Mouse (Mus musculus): ENCODE data around the gene Tsc2. TPM values are rescaled to one million over a fixed set of nuclear protein-coding genes. Genes with fewer than 3 reads are reported as not detected.

Tsc2 gene
- polyA plus RNA-seq, 1 experiment from 2014 or later = 18.6 TPM

- H3K4me1 ChIP-seq (replicated peaks) = peaks cover 41% of the 10 kb centered on the region
- ATAC-seq (ENCODE audit: low read depth) = peak; percentile 37
- H3K4me2 ChIP-seq = peak overlapping the region; percentile 100
- peaks cover 5% of the 10 kb centered on the region for H3K27me3 ChIP-seq
- 2% methylated on average over 23 of the region's 23 CpGs for WGBS (ENCODE audit: insufficient replicate concordance)
- H3K4me3 ChIP-seq (replicated peaks) = peak overlapping the region; percentile 89
- DNase-seq = peak; percentile 43
- peak overlapping the region; percentile 78 for H3K9ac ChIP-seq
- peak overlapping the region; percentile 94 for H3K27ac ChIP-seq
- H3K9me3 ChIP-seq (replicated peaks) = no peaks in the 10 kb centered on the region
- no peaks in the 10 kb centered on the region for H3K36me3 ChIP-seq
These were observed 83.4 kb downstream of the Tsc2 start for GRCm38 (mm10) chr17:24548921-24549617.

- peak overlapping the region; percentile 94 for H3K27ac ChIP-seq
- no peak for ATAC-seq (ENCODE audit: low read depth)
These were observed 84.0 kb downstream of the Tsc2 start for GRCm38 (mm10) chr17:24548435-24548834.

DNA sequence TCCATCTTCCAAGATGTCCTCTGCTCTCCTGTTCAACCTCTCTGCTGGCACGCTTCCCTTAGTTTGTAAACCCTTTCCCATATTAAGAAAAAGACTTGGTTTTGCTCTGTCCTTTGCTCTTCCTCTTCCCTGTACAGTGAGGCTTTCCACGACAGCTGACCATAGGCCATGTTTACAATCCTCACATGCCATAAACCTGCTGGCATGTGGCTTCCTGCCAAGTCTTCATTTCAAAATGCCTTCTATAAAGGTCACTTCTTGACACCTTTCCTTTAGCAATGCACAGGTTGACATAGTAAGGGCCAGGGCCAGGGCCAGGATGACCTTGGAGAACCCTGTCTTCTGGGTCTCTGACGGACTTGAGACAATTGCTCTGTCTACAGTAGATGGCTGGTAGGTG, 86.2 kb downstream of the Tsc2 start:
- no peak for DNase-seq
- Histone ChIP-seq H3K27ac (no peak overlapping the region), H3K9ac (no peak overlapping the region), H3K9me3 (replicated peaks) (no peaks in the 10 kb centered on the region), H3K36me3 (no peaks in the 10 kb centered on the region), H3K4me3 (replicated peaks) (no peak overlapping the region), H3K4me1 (replicated peaks) (peaks cover 31% of the 10 kb centered on the region), H3K27me3 (peaks cover 5% of the 10 kb centered on the region), H3K4me2 (no peak overlapping the region)
- ATAC-seq (ENCODE audit: low read depth) = no peak
- WGBS (ENCODE audit: insufficient replicate concordance) = 69% methylated on average over 3 of the region's 3 CpGs

More at GRCm38 (mm10) chr17:24548435-24548834, 84.0 kb downstream of the Tsc2 start:
- Histone ChIP-seq H3K27me3 (peaks cover 5% of the 10 kb centered on the region), H3K4me1 (replicated peaks) (peaks cover 41% of the 10 kb centered on the region), H3K9me3 (replicated peaks) (no peaks in the 10 kb centered on the region), H3K36me3 (no peaks in the 10 kb centered on the region), H3K4me2 (peak overlapping the region; percentile 100), H3K9ac (peak overlapping the region; percentile 78), H3K4me3 (replicated peaks) (peak overlapping the region; percentile 89)
- 20% methylated on average over 9 of the region's 9 CpGs for WGBS (ENCODE audit: insufficient replicate concordance)
- no peak for DNase-seq

Small RNA genes lying within 50 kb of the gene (microRNA-seq; reads per million reads assigned to microRNA genes)
- gene Gm24589 = not detected

Other genes starting within 250 kb of the Tsc2 start
- 151 and 173 TPM in 2 replicates for gene Rnps1, start 218.1 kb downstream of the Tsc2 start, polyA plus RNA-seq (2015; fragmentation: Nextera tagmentation; extraction: Ambion mirVana)
- 94.4 and 95.3 TPM in 2 replicates for gene Eci1, start 206.0 kb downstream of the Tsc2 start, polyA plus RNA-seq (2015; fragmentation: Nextera tagmentation; extraction: Ambion mirVana)
- 0.33 and 0.68 TPM in 2 replicates for gene Dnase1l2, start 189.5 kb downstream of the Tsc2 start, polyA plus RNA-seq (2015; fragmentation: Nextera tagmentation; extraction: Ambion mirVana)
- gene E4f1, start 162.3 kb downstream of the Tsc2 start, polyA plus RNA-seq (2015; fragmentation: Nextera tagmentation; extraction: Ambion mirVana) = 11.7 and 13.0 TPM in 2 replicates
- gene Pgp, start 162.2 kb downstream of the Tsc2 start, polyA plus RNA-seq (2015; fragmentation: Nextera tagmentation; extraction: Ambion mirVana) = 84.0 and 86.7 TPM in 2 replicates
- 0.13 TPM in 1 of 2 replicates, not detected in the other for gene Bricd5, start 158.7 kb downstream of the Tsc2 start, polyA plus RNA-seq (2015; fragmentation: Nextera tagmentation; extraction: Ambion mirVana)
- gene Mlst8, start 153.6 kb downstream of the Tsc2 start, polyA plus RNA-seq (2015; fragmentation: Nextera tagmentation; extraction: Ambion mirVana) = 11.7 and 13.8 TPM in 2 replicates
- gene Caskin1, start 144.0 kb downstream of the Tsc2 start, polyA plus RNA-seq (2015; fragmentation: Nextera tagmentation; extraction: Ambion mirVana) = 0.15 and 0.20 TPM in 2 replicates
- gene Traf7, start 104.7 kb downstream of the Tsc2 start, polyA plus RNA-seq (2015; fragmentation: Nextera tagmentation; extraction: Ambion mirVana) = 40.7 and 43.9 TPM in 2 replicates
- gene Rab26, start 98.4 kb downstream of the Tsc2 start, polyA plus RNA-seq (2015; fragmentation: Nextera tagmentation; extraction: Ambion mirVana) = 0.88 and 0.99 TPM in 2 replicates
- gene Pkd1, start 82.8 kb downstream of the Tsc2 start, polyA plus RNA-seq (2015; fragmentation: Nextera tagmentation; extraction: Ambion mirVana) = 2.2 and 3.3 TPM in 2 replicates
- gene Nthl1, start 50 bp upstream of the Tsc2 start, polyA plus RNA-seq (2015; fragmentation: Nextera tagmentation; extraction: Ambion mirVana) = 8.4 and 9.2 TPM in 2 replicates
- gene Slc9a3r2, start 17.7 kb upstream of the Tsc2 start, polyA plus RNA-seq (2015; fragmentation: Nextera tagmentation; extraction: Ambion mirVana) = 9.8 and 10.2 TPM in 2 replicates
- gene Npw, start 25.8 kb upstream of the Tsc2 start, polyA plus RNA-seq (2015; fragmentation: Nextera tagmentation; extraction: Ambion mirVana) = 0.24 and 0.28 TPM in 2 replicates
- gene Zfp598, start 37.1 kb upstream of the Tsc2 start, polyA plus RNA-seq (2015; fragmentation: Nextera tagmentation; extraction: Ambion mirVana) = 9.5 and 13.1 TPM in 2 replicates
- 0.10 and 0.31 TPM in 2 replicates for gene Syngr3, start 57.3 kb upstream of the Tsc2 start, polyA plus RNA-seq (2015; fragmentation: Nextera tagmentation; extraction: Ambion mirVana)
- 41.3 and 47.7 TPM in 2 replicates for gene Gfer, start 63.5 kb upstream of the Tsc2 start, polyA plus RNA-seq (2015; fragmentation: Nextera tagmentation; extraction: Ambion mirVana)
- 0.14 and 0.34 TPM in 2 replicates for gene Noxo1, start 63.6 kb upstream of the Tsc2 start, polyA plus RNA-seq (2015; fragmentation: Nextera tagmentation; extraction: Ambion mirVana)
- gene Tbl3, start 75.0 kb upstream of the Tsc2 start, polyA plus RNA-seq (2015; fragmentation: Nextera tagmentation; extraction: Ambion mirVana) = 53.0 and 53.2 TPM in 2 replicates
- 0.10 TPM in 1 of 2 replicates, not detected in the other for gene Rnf151, start 85.4 kb upstream of the Tsc2 start, polyA plus RNA-seq (2015; fragmentation: Nextera tagmentation; extraction: Ambion mirVana)
- gene Rps2, start 85.5 kb upstream of the Tsc2 start, polyA plus RNA-seq (2015; fragmentation: Nextera tagmentation; extraction: Ambion mirVana) = 1,350 and 1,469 TPM in 2 replicates
- 206 and 216 TPM in 2 replicates for gene Ndufb10, start 91.8 kb upstream of the Tsc2 start, polyA plus RNA-seq (2015; fragmentation: Nextera tagmentation; extraction: Ambion mirVana)
- 0.10 TPM in 1 of 2 replicates, not detected in the other for gene Rpl3l, start 95.2 kb upstream of the Tsc2 start, polyA plus RNA-seq (2015; fragmentation: Nextera tagmentation; extraction: Ambion mirVana)
- gene Msrb1, start 104.0 kb upstream of the Tsc2 start, polyA plus RNA-seq (2015; fragmentation: Nextera tagmentation; extraction: Ambion mirVana) = 21.3 and 21.8 TPM in 2 replicates
- not detected in 2 replicates for gene Hs3st6, start 120.4 kb upstream of the Tsc2 start, polyA plus RNA-seq (2015; fragmentation: Nextera tagmentation; extraction: Ambion mirVana)
- 1.5 and 1.6 TPM in 2 replicates for gene Meiob, start 171.7 kb upstream of the Tsc2 start, polyA plus RNA-seq (2015; fragmentation: Nextera tagmentation; extraction: Ambion mirVana)
- 79.5 and 83.1 TPM in 2 replicates for gene Hagh, start 207.5 kb upstream of the Tsc2 start, polyA plus RNA-seq (2015; fragmentation: Nextera tagmentation; extraction: Ambion mirVana)
- 34.6 and 34.9 TPM in 2 replicates for gene Fahd1, start 217.7 kb upstream of the Tsc2 start, polyA plus RNA-seq (2015; fragmentation: Nextera tagmentation; extraction: Ambion mirVana)
- 5.1 and 6.0 TPM in 2 replicates for gene Igfals, start 233.4 kb upstream of the Tsc2 start, polyA plus RNA-seq (2015; fragmentation: Nextera tagmentation; extraction: Ambion mirVana)

Data from liver, embryonic 13.5 days (tissue).